Mouse (Mus musculus) bone marrow macrophage, adult 2 months (primary cell): ENCODE results near the gene ccdc198.

Experiments used
- CTCF ChIP-seq: IDR thresholded peaks from 2 replicates; pipeline ENCODE4 v1.5.1; 2012; ENCODE audit warnings: low read depth, mild to moderate bottlenecking, low read length, moderate library complexity
- POLR2A ChIP-seq: IDR thresholded peaks from 2 replicates; pipeline ENCODE4 v1.6.1; 2012; ENCODE audit warnings: mild to moderate bottlenecking, low read depth, low read length, borderline replicate concordance

DNA sequence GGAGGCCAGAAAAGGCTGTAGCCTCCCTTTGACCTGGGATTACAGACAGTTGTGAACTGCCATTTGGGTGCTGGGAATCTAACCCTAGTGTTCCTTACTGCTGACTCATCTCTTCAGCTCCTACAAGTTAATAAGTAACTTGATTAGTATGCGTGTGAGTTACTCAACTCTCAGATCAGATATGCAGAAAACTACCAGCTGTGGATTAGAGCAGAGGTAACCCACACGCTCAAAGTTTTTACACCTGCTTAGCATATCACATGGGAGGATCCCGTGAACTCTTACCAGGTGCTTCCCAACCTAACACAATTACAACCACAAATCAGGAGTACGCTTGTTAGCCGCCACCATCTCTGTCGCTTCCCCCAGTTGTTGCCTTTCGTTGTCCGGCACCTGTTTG is 74.0 kb downstream of the ccdc198 start:
- TF ChIP-seq CTCF = no peak
- TF ChIP-seq POLR2A = no peak
